In genomic region chr17:32348406-32348805, GRCm38 (mm10) we compare ENCODE assay signal across 8 mouse cellular contexts. TPM values are rescaled to one million over a fixed set of nuclear protein-coding genes. Genes with fewer than 3 reads are reported as not detected.
DNase-seq lines count a peak whose midpoint lies in the region; ATAC-seq and TF ChIP-seq lines count a peak whose summit lies in the region.

No protein-coding gene starts in this region.

- TF ChIP-seq CTCF in testis, adult 2 months (IDR thresholded peaks at IDR 0.05; ENCODE audit: control insufficient read depth, insufficient read depth, insufficient replicate concordance, low read depth, low read length): no peak

- ATAC-seq in hindbrain, embryonic 12.5 days (ENCODE audit: low FRiP score): no peak
- no peak for ATAC-seq in hindbrain, embryonic 11.5 days (ENCODE audit: low FRiP score)
- no peak for ATAC-seq in limb, embryonic 15.5 days (ENCODE audit: insufficient number of reproducible peaks, low FRiP score, low TSS enrichment, low read depth)

- peaks cover 12% of the 10 kb centered on the region; the same call in 1 of the 2 replicates for H3K36me3 ChIP-seq in hindbrain, embryonic 12.5 days
- no peaks in the 10 kb centered on the region for H3K36me3 ChIP-seq in hindbrain, embryonic 11.5 days (ENCODE audit: control insufficient read depth, insufficient read depth, low read length)
- no peaks in the 10 kb centered on the region for H3K36me3 ChIP-seq in testis, adult 2 months (ENCODE audit: control insufficient read depth, insufficient read depth, low read length)
- H3K36me3 ChIP-seq in limb, embryonic 15.5 days: peaks cover 10% of the 10 kb centered on the region

- H3K27ac ChIP-seq in hindbrain, embryonic 12.5 days: no peak overlapping the region
- H3K27ac ChIP-seq in hindbrain, embryonic 11.5 days (ENCODE audit: low read depth, low read length): no peak overlapping the region
- no peak overlapping the region for H3K27ac ChIP-seq in testis, adult 2 months (ENCODE audit: control insufficient read depth, insufficient read depth, low read depth, low read length)
- no peak overlapping the region for H3K27ac ChIP-seq in limb, embryonic 15.5 days

- H3K4me3 ChIP-seq in hindbrain, embryonic 12.5 days: no peak overlapping the region
- no peak overlapping the region for H3K4me3 ChIP-seq in hindbrain, embryonic 11.5 days (ENCODE audit: low read depth, low read length)
- H3K4me3 ChIP-seq in testis, adult 2 months (ENCODE audit: control insufficient read depth, low read depth, low read length): peak overlapping the region; percentile 17
- H3K4me3 ChIP-seq in limb, embryonic 15.5 days: no peak overlapping the region

- H3K4me1 ChIP-seq in hindbrain, embryonic 12.5 days: peaks cover 21% of the 10 kb centered on the region
- H3K4me1 ChIP-seq in hindbrain, embryonic 11.5 days (replicated peaks; ENCODE audit: control insufficient read depth, insufficient read depth, low read length): no peaks in the 10 kb centered on the region; the same call in 1 of the 2 replicates
- H3K4me1 ChIP-seq in testis, adult 2 months (ENCODE audit: control insufficient read depth, insufficient read depth, low read length): peaks cover 6% of the 10 kb centered on the region
- peaks cover 15% of the 10 kb centered on the region for H3K4me1 ChIP-seq in limb, embryonic 15.5 days

- DNase-seq in hindbrain, embryonic 11.5 days (ENCODE audit: low spot score): no peak
- no peak for DNase-seq in testis, postnatal 14 days (ENCODE audit: low spot score)
- no peak for DNase-seq in cerebellum, adult 18-20 months
- no peak for DNase-seq in layer of hippocampus, adult 9-10 months (ENCODE audit: low spot score)
- no peak for DNase-seq in thymus, postnatal 10 days (ENCODE audit: low spot score in 2 of 2)

- no peaks in the 10 kb centered on the region for H3K27me3 ChIP-seq in hindbrain, embryonic 12.5 days
- no peaks in the 10 kb centered on the region for H3K27me3 ChIP-seq in hindbrain, embryonic 11.5 days (ENCODE audit: control insufficient read depth, insufficient read depth, low read length)
- H3K27me3 ChIP-seq in testis, adult 2 months (ENCODE audit: control insufficient read depth, insufficient read depth, low read length): no peaks in the 10 kb centered on the region
- H3K27me3 ChIP-seq in limb, embryonic 15.5 days: no peaks in the 10 kb centered on the region

- H3K4me2 ChIP-seq in hindbrain, embryonic 12.5 days (replicated peaks): 0 out of 2 replicates have a peak overlapping the region, but pooled peaks have one; percentile 68
- no peak overlapping the region for H3K4me2 ChIP-seq in hindbrain, embryonic 11.5 days (replicated peaks; ENCODE audit: low read depth, low read length)
- H3K4me2 ChIP-seq in limb, embryonic 15.5 days: peak overlapping the region; percentile 82; the same call in 1 of the 2 replicates

- H3K9ac ChIP-seq in hindbrain, embryonic 12.5 days: 0 out of 2 replicates have a peak overlapping the region, but pooled peaks have one; percentile 0
- H3K9ac ChIP-seq in hindbrain, embryonic 11.5 days (ENCODE audit: low read depth, low read length): no peak overlapping the region
- H3K9ac ChIP-seq in limb, embryonic 15.5 days: no peak overlapping the region

- no peak for TF ChIP-seq POLR2A in testis, adult 2 months (IDR thresholded peaks at IDR 0.05; ENCODE audit: control insufficient read depth, low read depth, low read length)

- 86% methylated on average over 2 of the region's 2 CpGs for WGBS in hindbrain, embryonic 12.5 days
- whole genome bisulfite sequencing in hindbrain, embryonic 11.5 days: 93% methylated on average over 2 of the region's 2 CpGs
- WGBS in limb, embryonic 15.5 days: 85% methylated on average over 2 of the region's 2 CpGs

- no peaks in the 10 kb centered on the region for H3K9me3 ChIP-seq in hindbrain, embryonic 12.5 days (replicated peaks)
- H3K9me3 ChIP-seq in hindbrain, embryonic 11.5 days (ENCODE audit: control insufficient read depth, low read length): no peaks in the 10 kb centered on the region
- no peaks in the 10 kb centered on the region for H3K9me3 ChIP-seq in limb, embryonic 15.5 days

RNA-seq across cellular contexts. Expression of gene Akap8l, which starts 2.0 kb away (rescaled TPM):
- 134 and 138 TPM in 2 replicates for polyA plus RNA-seq in hindbrain, embryonic 12.5 days (2016; fragmentation: Nextera tagmentation; extraction: Ambion mirVana)
- 69.3 and 80.1 TPM in 2 replicates for polyA plus RNA-seq in hindbrain, embryonic 11.5 days (2014; fragmentation: Nextera tagmentation; extraction: Ambion mirVana)
- 107 and 129 TPM in 2 replicates for polyA plus RNA-seq in testis, adult 2 months (2012; rRNA removed)
- 85.1 and 88.6 TPM in 2 replicates for polyA plus RNA-seq in limb, embryonic 15.5 days (2015; fragmentation: Nextera tagmentation; extraction: Ambion mirVana)

RNA-seq across cellular contexts. Expression of gene Akap8, which starts 27.4 kb away (rescaled TPM):
- 131 TPM in 2 replicates for polyA plus RNA-seq in hindbrain, embryonic 12.5 days (2016; fragmentation: Nextera tagmentation; extraction: Ambion mirVana)
- 54.4 and 66.2 TPM in 2 replicates for polyA plus RNA-seq in hindbrain, embryonic 11.5 days (2014; fragmentation: Nextera tagmentation; extraction: Ambion mirVana)
- 39.3 and 43.5 TPM in 2 replicates for polyA plus RNA-seq in testis, adult 2 months (2012; rRNA removed)
- polyA plus RNA-seq in limb, embryonic 15.5 days (2015; fragmentation: Nextera tagmentation; extraction: Ambion mirVana): 93.1 and 94.6 TPM in 2 replicates

RNA-seq across cellular contexts. Expression of gene Wiz, which starts 40.8 kb away (rescaled TPM):
- 45.6 and 52.2 TPM in 2 replicates for polyA plus RNA-seq in hindbrain, embryonic 12.5 days (2016; fragmentation: Nextera tagmentation; extraction: Ambion mirVana)
- polyA plus RNA-seq in hindbrain, embryonic 11.5 days (2014; fragmentation: Nextera tagmentation; extraction: Ambion mirVana): 27.8 and 33.0 TPM in 2 replicates
- polyA plus RNA-seq in testis, adult 2 months (2012; rRNA removed): 25.2 and 26.3 TPM in 2 replicates
- 21.6 TPM in 2 replicates for polyA plus RNA-seq in limb, embryonic 15.5 days (2015; fragmentation: Nextera tagmentation; extraction: Ambion mirVana)

RNA-seq across cellular contexts. Expression of gene Rasal3, which starts 55.0 kb away (rescaled TPM):
- polyA plus RNA-seq in hindbrain, embryonic 12.5 days (2016; fragmentation: Nextera tagmentation; extraction: Ambion mirVana): 0.39 and 0.72 TPM in 2 replicates
- 0.48 and 0.89 TPM in 2 replicates for polyA plus RNA-seq in hindbrain, embryonic 11.5 days (2014; fragmentation: Nextera tagmentation; extraction: Ambion mirVana)
- 3.7 and 5.3 TPM in 2 replicates for polyA plus RNA-seq in testis, adult 2 months (2012; rRNA removed)
- polyA plus RNA-seq in limb, embryonic 15.5 days (2015; fragmentation: Nextera tagmentation; extraction: Ambion mirVana): 2.1 and 2.6 TPM in 2 replicates
